Mouse (Mus musculus) bone marrow macrophage, adult 2 months (primary cell): ENCODE data around the gene Zfp771.

ENCODE experiments used
- CTCF ChIP-seq: IDR thresholded peaks from 2 replicates; pipeline ENCODE4 v1.5.1; 2012; ENCODE audit warnings: low read depth, mild to moderate bottlenecking, low read length, moderate library complexity
- POLR2A ChIP-seq: IDR thresholded peaks from 2 replicates; pipeline ENCODE4 v1.6.1; 2012; ENCODE audit warnings: mild to moderate bottlenecking, low read depth, low read length, borderline replicate concordance

- TF ChIP-seq CTCF: peak; percentile 56
- TF ChIP-seq POLR2A: no peak
Measured at GRCm38 (mm10) chr7:127278311-127278710, 34.2 kb downstream of the Zfp771 start.
